Mouse (Mus musculus) megakaryocyte, embryonic 14.5 days (primary cell): ENCODE measurements around the gene Mcpt1.
"Not testable (repeated sequence)": the region's sequence is repeated elsewhere in the genome, so short reads cannot be mapped to it uniquely, and the experiment has no call there.

Experiments used
- FLI1 ChIP-seq: IDR thresholded peaks from 2 replicates; pipeline ENCODE4 v1.6.1; 2012; ENCODE audit warnings: low read length, inconsistent platforms, mixed read lengths
- GATA1 ChIP-seq: IDR thresholded peaks from 3 replicates; pipeline ENCODE4 v1.6.1; 2012; ENCODE audit warnings: mixed read lengths, low read length, inconsistent platforms, borderline replicate concordance

GRCm38 (mm10) chr14:56041792-56042191 lies 24.0 kb downstream of the Mcpt1 start, which contains the start of gene Mcpt2:
- not testable (repeated sequence) for TF ChIP-seq GATA1, FLI1
